Mouse (Mus musculus): ENCODE measurements at regions not wholly inside any gene's neighbourhood (a gene's known extent, or its start where the extent isn't known, plus 50 kb on each side); places are given as distances from the start of the nearest gene placed in this dataset.

DNA sequence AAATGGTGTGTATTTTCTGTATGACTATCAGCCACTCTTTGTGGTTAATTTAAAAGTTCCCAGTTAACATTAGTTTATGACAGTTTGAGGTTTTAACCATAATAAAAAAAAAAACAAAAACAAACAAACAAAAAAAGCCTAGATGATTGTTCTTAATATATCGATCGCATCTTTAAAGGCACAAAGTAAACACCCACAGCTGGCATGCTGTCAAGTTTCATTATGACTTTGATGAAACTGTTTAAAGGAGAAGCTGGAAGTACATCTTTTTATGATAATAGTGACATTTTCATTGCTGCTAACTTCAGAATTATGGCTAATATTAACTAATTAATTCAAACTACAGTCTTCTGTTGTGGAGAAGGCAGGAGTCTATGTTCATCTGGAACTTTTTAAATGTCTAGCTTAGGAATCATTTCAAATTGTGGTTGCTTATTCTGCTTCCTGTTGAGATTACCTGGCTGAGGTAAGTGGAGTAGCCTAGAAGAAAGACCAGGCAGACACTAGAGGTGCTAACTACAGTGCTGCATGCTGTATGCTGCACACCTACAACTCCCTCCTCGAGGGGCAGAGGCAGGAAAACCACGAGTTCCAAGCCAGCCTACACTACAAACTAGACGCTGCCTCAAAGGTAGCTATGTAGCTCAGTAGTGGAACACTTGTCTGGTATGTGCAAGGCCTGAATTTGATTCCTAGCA lies 591.9 kb downstream of the Zfp706 start:
- TF ChIP-seq HCFC1 (IDR thresholded peaks at IDR 0.05; ENCODE audit: borderline replicate concordance, insufficient read depth, low read length) (no peak), ZC3H11A (IDR thresholded peaks at IDR 0.05; ENCODE audit: borderline replicate concordance, low read depth, low read length) (no peak), CHD2 (IDR thresholded peaks at IDR 0.05; ENCODE audit: low read depth, low read length) (no peak)
